Mouse (Mus musculus) neural tube, embryonic 14.5 days (tissue): ENCODE results near the gene Slc41a2. TPM values are rescaled to one million over a fixed set of nuclear protein-coding genes. Genes with fewer than 3 reads are reported as not detected.

Experiments used
- ATAC-seq: fragments of 200-750 bp; cut with Nextera tagmentation; 2 replicates; pipeline ENCODE4 v1.8.0; 2017; ENCODE audit warnings: low read depth, mild to moderate bottlenecking, moderate TSS enrichment, moderate library complexity
- H3K27ac ChIP-seq: fragments of 300-500 bp; sonication (generic); 2 replicates; pipeline ENCODE4 v1.5.1; 2014; ENCODE audit warnings: low read depth, mild to moderate bottlenecking, control low read depth, low read length, moderate library complexity, mixed read lengths
- H3K27me3 ChIP-seq: fragments of 300-500 bp; sonication (generic); 2 replicates; pipeline ENCODE4 v1.6.1; 2014; ENCODE audit warnings: low read length; ENCODE audit not compliant: control insufficient read depth, insufficient read depth
- H3K36me3 ChIP-seq: fragments of 300-500 bp; sonication (generic); 2 replicates; pipeline ENCODE4 v1.6.1; 2014; ENCODE audit warnings: low read length, mixed read lengths; ENCODE audit not compliant: control insufficient read depth, insufficient read depth
- H3K4me1 ChIP-seq: fragments of 300-500 bp; sonication (generic); 2 replicates; pipeline ENCODE4 v1.6.1; 2014; ENCODE audit warnings: low read length; ENCODE audit not compliant: control insufficient read depth, insufficient read depth
- H3K4me2 ChIP-seq: fragments of 300-500 bp; sonication (generic); 2 replicates; pipeline ENCODE4 v1.6.1; 2014; ENCODE audit warnings: mild to moderate bottlenecking, low read depth, low read length, control low read depth
- H3K4me3 ChIP-seq: fragments of 300-500 bp; sonication (generic); 2 replicates; pipeline ENCODE4 v1.5.1; 2014; ENCODE audit warnings: low read depth, low read length, control low read depth, mixed read lengths
- H3K9ac ChIP-seq: fragments of 300-500 bp; sonication (generic); replicated peaks from 2 replicates; pipeline ENCODE4 v1.6.1; 2014; ENCODE audit warnings: low read depth, mild to moderate bottlenecking, control low read depth, low read length, mixed read lengths
- H3K9me3 ChIP-seq: fragments of 300-500 bp; sonication (generic); 2 replicates; pipeline ENCODE4 v1.6.1; 2016; ENCODE audit warnings: low read length; ENCODE audit not compliant: control insufficient read depth
- WGBS: fragments of 180-500 bp; shearing (Covaris S2); extraction: QIAGEN DNeasy Blood & Tissue Kit; methylation state at CpG from one replicate; pipeline ENCODE4 v1.1.7; 2014; 5-methylcytosine and 5-hydroxymethylcytosine counted together
- polyA plus RNA-seq: library from polyadenylated mRNA; unstranded; fragments of >200 nt; fragmentation: Nextera tagmentation; extraction: Ambion mirVana; gene quantifications from 2 replicates; pipeline ENCODE4 v1.2.1, GENCODE M21; 2014

The Slc41a2 gene
- polyA plus RNA-seq, 1 experiment from 2014 or later, result 14.1 TPM

- Histone ChIP-seq H3K4me1 (no peaks in the 10 kb centered on the region), H3K9me3 (no peaks in the 10 kb centered on the region), H3K36me3 (no peaks in the 10 kb centered on the region), H3K27ac (no peak overlapping the region), H3K4me2 (no peak overlapping the region), H3K9ac (no peak overlapping the region), H3K4me3 (no peak overlapping the region), H3K27me3 (no peaks in the 10 kb centered on the region)
- 79% methylated on average over 9 of the region's 9 CpGs for WGBS
- no peak for ATAC-seq
Observed at GRCm38 (mm10) chr10:83199290-83199689, 138.4 kb downstream of the Slc41a2 start.

- 93% methylated on average over 5 of the region's 5 CpGs for WGBS
- no peaks in the 10 kb centered on the region for H3K9me3 ChIP-seq
- no peak for ATAC-seq
- no peaks in the 10 kb centered on the region for H3K4me1 ChIP-seq
- H3K9ac ChIP-seq, result no peak overlapping the region
- no peak overlapping the region for H3K27ac ChIP-seq
- no peak overlapping the region for H3K4me2 ChIP-seq
- no peaks in the 10 kb centered on the region for H3K27me3 ChIP-seq
- no peaks in the 10 kb centered on the region for H3K36me3 ChIP-seq
- H3K4me3 ChIP-seq, result no peak overlapping the region
Observed at GRCm38 (mm10) chr10:83198692-83199091, 139.0 kb downstream of the Slc41a2 start.

GRCm38 (mm10) chr10:83197690-83198336 lies 139.9 kb downstream of the Slc41a2 start:
- H3K36me3 ChIP-seq, result no peaks in the 10 kb centered on the region
- H3K27ac ChIP-seq, result no peak overlapping the region
- 49% methylated on average over 11 of the region's 11 CpGs for WGBS
- no peaks in the 10 kb centered on the region for H3K4me1 ChIP-seq
- no peak overlapping the region for H3K9ac ChIP-seq
- no peak overlapping the region for H3K4me3 ChIP-seq
- no peak for ATAC-seq
- no peaks in the 10 kb centered on the region for H3K9me3 ChIP-seq
- no peak overlapping the region for H3K4me2 ChIP-seq
- H3K27me3 ChIP-seq, result no peaks in the 10 kb centered on the region

- no peak overlapping the region for H3K27ac ChIP-seq
- ATAC-seq, result no peak
Observed at GRCm38 (mm10) chr10:83191982-83192381, 145.7 kb downstream of the Slc41a2 start.

GRCm38 (mm10) chr10:83191476-83191875 lies 146.2 kb downstream of the Slc41a2 start:
- Histone ChIP-seq H3K27ac (no peak overlapping the region), H3K4me2 (no peak overlapping the region), H3K4me3 (no peak overlapping the region), H3K36me3 (no peaks in the 10 kb centered on the region), H3K27me3 (no peaks in the 10 kb centered on the region), H3K9ac (no peak overlapping the region), H3K9me3 (no peaks in the 10 kb centered on the region), H3K4me1 (no peaks in the 10 kb centered on the region)
- ATAC-seq, result no peak
- 97% methylated on average over 17 of the region's 17 CpGs for WGBS

More at GRCm38 (mm10) chr10:83191982-83192381, 145.7 kb downstream of the Slc41a2 start:
- Histone ChIP-seq H3K27me3 (no peaks in the 10 kb centered on the region), H3K4me2 (no peak overlapping the region), H3K9ac (no peak overlapping the region), H3K4me1 (no peaks in the 10 kb centered on the region), H3K36me3 (no peaks in the 10 kb centered on the region), H3K4me3 (no peak overlapping the region), H3K9me3 (no peaks in the 10 kb centered on the region)
- WGBS, result 35% methylated on average over 6 of the region's 6 CpGs

- Histone ChIP-seq H3K4me3 (no peak overlapping the region), H3K27ac (no peak overlapping the region), H3K9me3 (no peaks in the 10 kb centered on the region), H3K4me1 (peaks cover 7% of the 10 kb centered on the region; the same call in 1 of the 2 replicates), H3K9ac (no peak overlapping the region), H3K36me3 (no peaks in the 10 kb centered on the region), H3K27me3 (no peaks in the 10 kb centered on the region), H3K4me2 (no peak overlapping the region)
- WGBS, result 96% methylated on average over 5 of the region's 5 CpGs
- ATAC-seq, result no peak
Observed at GRCm38 (mm10) chr10:83189071-83189470, 148.6 kb downstream of the Slc41a2 start.

- no peak overlapping the region for H3K27ac ChIP-seq
- H3K27me3 ChIP-seq, result no peaks in the 10 kb centered on the region
- ATAC-seq, result no peak
- WGBS, result 71% methylated on average over 5 of the region's 5 CpGs
- H3K36me3 ChIP-seq, result no peaks in the 10 kb centered on the region
- H3K4me2 ChIP-seq, result no peak overlapping the region
- peaks cover 17% of the 10 kb centered on the region; the same call in 1 of the 2 replicates for H3K4me1 ChIP-seq
- no peak overlapping the region for H3K9ac ChIP-seq
- H3K9me3 ChIP-seq, result no peaks in the 10 kb centered on the region
- no peak overlapping the region for H3K4me3 ChIP-seq
Observed at GRCm38 (mm10) chr10:83186984-83187383, 150.7 kb downstream of the Slc41a2 start.

- Histone ChIP-seq H3K9me3 (no peaks in the 10 kb centered on the region), H3K36me3 (no peaks in the 10 kb centered on the region), H3K4me2 (no peak overlapping the region), H3K4me3 (no peak overlapping the region), H3K9ac (no peak overlapping the region), H3K27me3 (no peaks in the 10 kb centered on the region), H3K4me1 (peaks cover 17% of the 10 kb centered on the region; the same call in 1 of the 2 replicates), H3K27ac (no peak overlapping the region)
- WGBS, result 89% methylated on average over 8 of the region's 8 CpGs
- ATAC-seq, result no peak
Observed at GRCm38 (mm10) chr10:83186167-83186566, 151.5 kb downstream of the Slc41a2 start.

- H3K9ac ChIP-seq, result no peak overlapping the region
- H3K27ac ChIP-seq, result no peak overlapping the region
- no peaks in the 10 kb centered on the region for H3K9me3 ChIP-seq
- H3K27me3 ChIP-seq, result no peaks in the 10 kb centered on the region
- H3K4me2 ChIP-seq, result no peak overlapping the region
- H3K4me1 ChIP-seq, result peaks cover 17% of the 10 kb centered on the region; the same call in 1 of the 2 replicates
- no peak for ATAC-seq
- no peak overlapping the region for H3K4me3 ChIP-seq
- no peaks in the 10 kb centered on the region for H3K36me3 ChIP-seq
- 76% methylated on average over 6 of the region's 6 CpGs for WGBS
Observed at GRCm38 (mm10) chr10:83185121-83185520, 152.6 kb downstream of the Slc41a2 start.
